Mouse (Mus musculus) frontal cortex, postnatal 14 days (tissue): ENCODE measurements around the gene Syne4.

Source experiments
- DNase-seq, 2 experiments: peaks; one replicate each; pipeline ENCODE4 v3.0.0; 2022; ENCODE audit warnings: low spot score in 2 of 2

The Syne4 gene

DNA sequence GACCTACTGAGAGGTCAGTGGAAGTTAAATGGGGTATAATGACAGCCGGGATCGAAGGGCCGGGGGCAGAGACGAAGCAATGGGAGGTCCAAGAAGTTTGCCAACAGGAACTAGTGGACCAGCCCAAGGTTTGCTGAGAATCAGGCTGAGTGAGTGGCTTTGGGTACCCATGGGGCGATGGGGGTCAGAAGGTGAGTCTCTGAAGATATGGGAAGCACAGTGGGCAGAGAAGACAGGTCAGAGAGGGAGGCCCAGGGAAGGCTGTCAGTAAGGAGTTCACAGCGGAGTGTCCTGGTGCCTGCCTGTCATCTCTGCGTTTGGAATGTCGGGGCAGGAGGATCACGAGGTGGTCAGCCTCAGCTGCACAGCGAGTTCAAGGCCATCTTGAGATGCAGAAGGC lies 13.8 kb downstream of the Syne4 start:
- no peak for DNase-seq

DNA sequence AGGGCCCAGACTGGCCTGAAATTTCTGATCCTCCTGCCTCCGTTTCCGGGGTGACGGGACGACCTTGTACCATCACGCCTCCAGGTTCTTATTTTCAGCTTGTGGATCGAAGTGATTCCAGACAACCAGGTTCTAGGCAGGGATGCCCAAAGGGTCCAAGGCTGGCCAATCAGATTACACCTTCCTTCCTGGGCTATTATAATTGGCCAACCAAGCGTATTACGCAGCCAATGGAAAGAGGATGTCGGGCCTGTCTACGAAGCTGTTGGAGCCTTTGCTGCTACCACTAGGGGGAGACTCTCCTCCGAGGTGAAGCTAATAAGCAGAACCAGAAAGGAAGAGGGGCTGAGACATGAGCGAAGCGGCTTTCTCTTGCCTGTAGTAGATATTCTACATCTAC lies 17.3 kb downstream of the Syne4 start:
- DNase-seq: peak; percentile 88 to 92

DNA sequence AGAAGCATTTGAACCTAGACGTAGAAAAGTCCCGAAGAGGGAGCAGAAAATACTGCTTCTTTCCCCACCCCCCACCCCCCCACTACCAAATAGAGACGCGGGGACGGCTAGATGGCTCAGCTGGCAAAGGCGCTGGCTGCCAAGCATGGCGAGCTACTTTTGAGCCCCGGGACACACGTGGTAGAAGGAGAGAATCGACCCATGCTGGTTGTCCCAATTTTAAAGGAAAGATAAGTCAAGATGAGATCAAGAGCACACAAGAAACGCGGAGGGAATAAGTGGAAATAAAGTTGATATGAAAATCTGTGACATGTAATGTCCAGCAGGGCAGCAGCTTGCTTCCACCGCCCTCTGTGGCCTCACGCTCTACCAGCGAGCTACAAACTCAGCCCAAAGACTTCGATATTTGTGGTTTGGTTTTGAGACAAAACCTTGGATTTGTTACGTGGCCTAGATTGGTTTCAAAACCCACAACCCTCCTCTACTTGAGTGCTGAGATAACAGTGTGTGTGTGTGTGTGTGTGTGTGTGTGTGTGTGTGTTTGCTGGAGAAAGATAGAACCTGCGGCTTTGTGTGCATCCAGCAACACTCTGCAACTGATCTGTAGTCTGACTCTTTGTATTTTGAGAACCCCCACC lies 18.1 kb downstream of the Syne4 start:
- DNase-seq: no peak

DNA sequence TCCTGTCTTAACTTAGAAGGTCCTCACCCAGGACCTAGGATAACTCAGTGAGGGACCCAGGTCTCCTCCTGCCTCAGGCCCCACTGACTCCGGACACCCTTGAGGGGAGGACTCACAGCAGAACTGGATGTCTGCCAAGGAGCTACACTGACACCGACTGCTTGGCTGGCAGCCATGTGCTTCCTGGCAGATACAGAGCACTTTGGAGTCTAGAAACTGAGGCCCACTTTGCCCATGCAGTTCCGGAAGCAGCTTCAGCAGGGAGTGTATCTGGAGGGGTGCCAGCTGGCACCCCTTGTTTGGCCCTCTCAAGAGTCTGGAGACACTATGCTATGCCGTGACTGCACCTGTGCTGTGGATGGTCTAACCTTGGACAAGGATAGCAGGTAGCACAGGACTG lies 18.8 kb downstream of the Syne4 start:
- DNase-seq: peak; percentile 71 to 80

DNA sequence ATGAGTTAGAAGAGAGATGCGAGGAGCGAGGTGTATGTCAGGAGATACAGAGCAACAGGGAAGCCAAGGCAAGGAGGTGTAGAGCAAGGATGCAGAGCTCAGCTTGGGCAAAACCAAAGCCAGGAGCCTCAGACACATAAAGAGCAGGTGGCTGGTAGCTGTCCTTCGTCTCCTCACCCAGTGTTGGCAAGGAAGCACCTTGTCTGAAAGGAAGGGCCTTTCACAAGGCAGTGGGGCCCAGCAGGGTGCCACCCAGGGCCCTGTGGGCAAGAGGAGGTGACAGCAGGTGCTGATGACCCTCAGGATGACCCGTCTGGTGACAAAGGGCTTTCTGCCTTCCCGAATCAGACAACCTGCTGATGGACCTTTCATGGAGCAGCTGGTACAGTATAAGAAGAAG lies 20.0 kb downstream of the Syne4 start:
- DNase-seq: no peak

DNA sequence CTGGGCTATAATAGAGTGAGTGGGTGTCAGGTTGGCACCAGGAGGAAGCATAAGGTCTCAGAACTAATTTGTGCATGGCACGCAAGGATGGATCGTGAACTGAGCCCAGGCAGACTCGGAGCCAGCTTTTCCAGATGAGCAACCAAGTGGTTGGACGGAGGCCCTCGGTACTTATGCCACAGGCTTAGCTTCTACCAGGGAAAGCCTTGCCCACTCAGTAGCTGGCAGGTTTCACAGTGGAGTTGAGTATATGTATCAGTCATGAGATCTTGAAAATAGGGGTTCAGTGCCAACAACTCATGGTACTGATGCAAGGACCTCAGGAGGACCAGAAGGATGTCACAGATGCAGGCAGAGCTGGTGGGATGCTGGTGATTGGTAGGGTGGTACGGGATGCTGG lies 21.1 kb downstream of the Syne4 start:
- no peak for DNase-seq

DNA sequence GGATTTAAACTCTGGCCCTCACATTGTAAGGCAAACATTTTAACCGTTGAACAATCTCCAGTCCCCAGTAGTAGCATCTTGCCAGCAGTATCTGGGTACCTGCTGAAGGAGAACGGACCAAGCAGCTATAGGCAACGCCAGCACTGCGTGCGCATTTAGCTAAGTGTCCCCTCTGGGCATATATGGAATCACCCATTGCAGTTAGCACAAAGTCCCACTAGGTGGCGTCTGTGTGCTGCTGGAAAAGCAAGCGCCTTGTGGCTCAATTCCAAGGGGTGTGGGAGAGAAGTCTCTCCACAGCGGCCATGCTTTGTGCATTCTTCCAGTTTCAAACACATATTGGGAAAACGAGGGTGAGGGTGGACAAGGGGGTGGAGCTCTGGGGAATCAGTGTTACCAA lies 21.8 kb downstream of the Syne4 start:
- DNase-seq: peak; percentile 77 to 90

DNA sequence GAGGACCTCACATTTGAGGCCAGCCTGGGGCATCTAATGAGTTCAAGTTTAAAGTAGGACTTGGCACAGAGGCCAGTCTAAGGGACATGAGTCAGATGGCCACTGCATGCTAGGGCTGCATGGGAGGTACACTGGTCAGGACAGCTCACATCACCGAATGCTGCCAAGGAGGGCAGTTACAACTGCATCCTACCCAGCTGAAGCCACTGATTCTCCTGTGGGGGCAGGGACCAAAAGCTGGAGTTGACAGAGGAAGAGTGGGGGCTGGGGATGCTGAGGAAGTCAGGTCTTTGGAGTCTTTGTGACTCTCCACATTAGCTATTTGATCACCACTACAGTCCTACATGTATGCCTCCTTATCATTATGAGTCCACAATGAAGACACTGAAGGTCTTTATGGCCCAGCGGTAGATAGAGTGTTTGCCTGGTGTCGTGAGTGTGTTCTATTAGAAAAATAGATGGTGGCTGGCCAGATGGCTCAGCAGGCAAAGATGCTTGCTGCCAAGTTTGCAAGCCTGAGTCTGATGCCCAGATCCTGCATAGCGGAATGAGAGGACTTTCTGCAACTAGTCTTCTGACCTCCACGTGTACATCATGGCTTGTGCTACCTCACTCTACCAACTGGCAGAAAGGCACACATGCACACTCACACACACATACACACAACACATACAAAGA lies 25.0 kb downstream of the Syne4 start:
- DNase-seq: no peak

DNA sequence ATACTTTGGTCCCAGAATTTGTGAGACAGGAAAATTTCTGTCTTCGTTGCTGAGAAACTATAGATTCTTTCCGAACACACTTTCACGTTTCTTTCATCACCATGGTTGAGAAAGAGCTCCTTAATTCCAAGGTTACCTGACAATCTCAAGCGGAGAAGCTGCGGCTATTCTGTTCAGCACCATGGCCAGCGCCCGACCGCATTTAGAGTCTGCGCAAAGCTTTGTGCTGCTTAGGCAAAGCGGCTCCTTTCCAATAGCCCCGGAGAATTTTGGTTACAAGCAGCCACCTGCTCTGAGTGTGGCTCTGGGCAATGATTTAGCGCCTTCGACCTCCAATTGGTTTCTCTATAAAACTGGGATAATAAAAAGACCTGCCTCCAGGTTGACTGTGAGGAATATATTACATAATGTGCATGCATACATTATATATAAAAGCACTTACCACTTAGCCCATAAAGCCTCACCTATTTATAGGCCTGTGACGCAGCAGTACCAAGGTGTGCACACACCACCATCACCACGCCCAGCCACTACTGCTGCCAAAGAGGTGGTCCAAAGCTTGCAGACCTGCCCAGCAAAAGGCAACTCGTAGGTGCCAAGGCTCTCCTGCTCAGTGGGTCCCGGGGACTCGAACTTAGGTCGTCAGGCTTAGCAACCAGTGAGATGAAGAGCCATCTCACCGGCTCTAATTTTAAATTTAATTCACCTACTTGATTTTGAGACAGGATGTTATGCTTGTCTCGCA lies 32.2 kb downstream of the Syne4 start:
- no peak for DNase-seq

DNA sequence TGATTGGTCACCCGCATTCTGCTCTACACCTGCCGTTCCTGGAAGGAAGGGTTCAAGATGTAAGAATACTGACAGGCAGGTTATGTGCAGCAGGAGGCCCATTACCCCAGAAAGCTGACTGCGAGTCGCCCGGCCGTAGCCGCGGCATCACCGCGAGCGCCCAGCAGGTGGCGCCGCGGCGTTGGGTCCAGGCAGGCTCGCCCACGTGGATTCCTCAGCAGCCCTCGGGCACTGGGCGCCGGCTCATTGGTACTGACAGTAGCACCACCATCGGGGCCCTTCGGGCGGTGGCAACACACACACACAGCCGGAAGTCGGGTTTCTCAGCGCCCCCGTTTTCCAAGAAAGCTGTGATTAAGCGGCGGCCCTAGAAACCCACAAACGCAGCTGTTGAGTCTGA lies 33.2 kb downstream of the Syne4 start:
- DNase-seq: peak; percentile 65 to 67

DNA sequence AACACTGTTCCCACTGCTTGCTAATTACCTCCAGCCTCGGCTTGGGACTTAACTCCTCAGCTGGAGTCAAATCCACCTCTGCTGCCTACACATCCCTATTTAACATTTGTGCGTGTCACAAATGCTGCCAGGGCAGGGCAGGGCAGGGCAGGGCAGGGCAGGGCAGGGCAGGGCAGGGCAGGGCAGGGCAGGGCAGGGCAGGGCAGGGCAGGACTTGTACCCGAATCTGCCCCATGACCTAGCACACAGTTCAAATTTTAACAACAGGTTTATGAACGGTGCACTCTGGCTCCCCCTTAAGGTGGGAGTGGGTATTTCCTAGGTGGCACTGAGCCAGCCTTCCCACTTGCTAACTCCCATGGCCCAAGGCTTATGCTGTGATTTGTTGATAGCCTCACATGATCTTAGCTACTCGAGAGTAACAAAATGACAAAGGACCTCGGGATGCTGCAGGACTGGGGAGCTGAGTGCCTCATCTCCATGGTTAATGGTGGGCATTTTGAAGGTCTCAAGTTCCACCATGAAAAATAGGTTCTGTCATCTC lies 38.7 kb downstream of the Syne4 start:
- peak in 1 of 2 experiments; percentile 68 for DNase-seq

DNA sequence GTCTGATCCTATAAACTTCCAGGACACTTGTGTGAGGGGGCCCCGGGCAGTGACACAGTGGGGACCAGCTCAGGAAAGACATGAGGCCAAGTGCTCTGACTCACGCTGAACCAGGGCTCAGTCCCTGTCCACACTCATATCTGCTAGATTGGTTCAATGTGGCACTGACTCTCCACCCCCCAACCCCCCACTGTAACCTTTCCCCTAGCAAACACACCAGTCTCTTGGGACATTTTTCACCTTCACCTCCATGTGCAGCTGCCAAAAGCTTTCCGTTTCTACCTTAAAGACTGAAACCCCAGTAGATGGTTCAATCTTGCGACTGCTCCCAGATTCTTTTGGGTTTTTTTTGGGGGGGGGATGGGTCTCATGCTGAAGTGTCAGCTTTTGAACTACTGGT lies 39.5 kb downstream of the Syne4 start:
- DNase-seq: no peak

DNA sequence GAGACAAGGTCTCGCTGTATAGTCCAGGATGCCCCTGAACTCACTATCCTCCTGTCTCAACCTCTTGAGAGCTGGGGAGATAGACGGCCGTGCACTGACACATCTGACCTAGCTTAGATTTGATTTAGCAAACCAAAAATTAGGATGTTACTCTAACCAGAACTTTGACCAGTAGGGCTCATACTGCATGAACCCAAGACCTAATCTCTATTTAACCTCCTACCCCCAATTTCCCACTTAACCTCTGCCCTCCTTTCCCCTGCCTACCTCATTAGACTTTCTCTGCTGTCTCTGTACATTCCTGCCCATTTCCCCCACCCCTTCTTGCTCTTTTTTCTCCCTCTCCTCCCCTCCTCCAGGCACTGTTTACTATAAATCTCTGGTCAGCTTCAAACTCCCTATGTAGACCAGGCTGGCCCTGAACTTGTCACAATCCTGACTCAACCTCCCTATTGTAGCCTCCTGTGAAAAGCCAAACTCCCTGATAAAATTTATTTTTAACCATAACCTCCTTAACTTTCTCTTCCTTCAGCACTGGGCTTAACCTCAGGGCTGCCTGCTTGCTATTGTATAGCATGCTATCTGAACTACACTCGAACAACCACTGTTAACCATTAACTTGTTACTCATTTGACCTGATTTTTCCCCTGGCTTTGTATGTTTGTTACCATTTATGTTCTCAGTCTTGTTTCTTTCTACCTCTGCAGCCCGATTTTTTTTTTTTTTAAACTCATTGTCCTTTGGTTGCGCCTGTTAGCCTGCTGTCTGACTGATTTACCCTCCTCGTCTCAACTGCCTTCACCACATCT lies 44.0 kb downstream of the Syne4 start:
- no peak for DNase-seq

DNA sequence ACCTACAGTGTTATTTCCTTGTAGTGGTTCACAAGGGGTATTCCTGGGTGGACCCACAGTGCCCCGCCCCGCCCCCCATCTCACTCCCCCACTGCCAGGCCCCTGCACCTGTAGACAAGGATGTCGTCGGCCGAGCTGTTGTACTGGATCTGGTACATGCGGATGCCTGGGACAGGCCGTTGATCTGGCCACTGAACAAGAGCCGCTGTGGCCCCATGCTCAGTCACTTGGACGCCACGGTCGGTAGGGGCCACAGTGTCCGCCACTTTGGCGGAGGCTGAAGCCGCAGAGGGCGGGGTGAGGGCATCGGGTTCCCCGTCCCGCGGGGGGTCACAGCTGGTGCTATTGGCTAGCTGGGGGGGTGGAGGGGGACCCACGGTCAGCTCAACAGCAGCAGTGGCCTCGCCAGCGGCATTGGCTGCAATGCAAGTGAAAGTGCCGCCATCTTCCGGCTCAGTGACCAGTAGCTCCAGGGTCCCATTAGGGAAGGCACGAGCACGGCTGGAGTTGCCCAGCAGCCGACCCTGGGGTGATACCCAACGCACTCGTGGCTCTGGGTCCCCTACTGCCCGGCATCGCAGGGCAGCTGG lies 44.8 kb downstream of the Syne4 start:
- no peak for DNase-seq

DNA sequence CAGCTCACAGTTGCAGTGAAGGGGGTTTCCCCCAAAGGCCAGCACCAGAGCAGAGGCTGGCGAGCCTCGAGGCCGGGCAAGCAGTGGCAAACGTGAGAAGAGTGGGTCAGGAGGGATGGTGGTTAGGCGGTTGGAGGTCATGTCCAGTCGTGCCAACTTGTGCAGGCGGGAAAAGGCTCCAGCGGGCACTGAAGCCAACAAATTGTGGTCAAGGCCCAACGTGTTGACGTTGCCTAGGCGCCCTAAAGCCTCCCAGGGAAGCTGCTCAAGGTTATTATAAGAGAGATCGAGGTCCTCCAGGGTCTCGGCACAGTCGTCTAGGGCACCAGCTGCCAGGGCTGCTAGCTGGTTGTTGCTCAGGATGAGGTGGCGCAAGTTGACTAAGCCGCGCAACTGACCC lies 45.4 kb downstream of the Syne4 start:
- no peak for DNase-seq

DNA sequence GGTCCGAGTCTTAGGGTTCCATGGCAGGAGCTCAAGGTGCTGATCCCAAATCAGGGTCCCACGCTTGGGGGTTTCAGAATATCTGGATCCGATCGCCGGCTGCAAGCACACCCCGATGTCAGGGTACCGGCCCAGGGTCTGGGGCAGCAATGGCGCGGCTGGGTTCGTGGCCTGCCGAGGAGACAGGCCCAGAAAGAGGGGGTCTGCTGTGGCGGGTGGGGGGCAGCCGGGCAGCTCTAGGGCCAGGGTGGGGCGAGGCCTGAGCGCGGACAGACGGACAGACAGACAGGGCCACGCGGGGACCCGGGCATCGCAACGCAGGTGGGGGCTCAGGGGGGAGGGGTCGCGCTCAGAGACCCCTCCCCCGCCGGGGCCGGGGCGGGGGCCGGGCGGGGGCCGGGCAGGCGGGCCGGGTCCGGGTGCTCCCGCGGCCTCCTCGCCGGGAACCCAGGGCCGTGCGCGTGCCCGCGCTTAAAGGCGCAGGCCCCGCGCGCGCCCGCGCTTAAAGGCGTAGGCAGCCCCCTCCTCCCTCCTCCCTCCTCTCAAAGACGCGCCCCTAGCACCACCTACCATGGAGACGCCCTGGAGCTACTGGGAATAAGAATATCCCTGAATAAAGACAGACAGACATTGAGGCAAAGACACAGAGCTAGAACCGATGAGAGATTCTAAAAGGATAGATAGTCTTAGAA lies 48.2 kb downstream of the Syne4 start, which contains the start of gene Lrfn3:
Gene Lrfn3 (minus strand): TSS at position 121 of the 692 bp plus-strand sequence.
- DNase-seq: peak in 1 of 2 experiments; percentile 44

DNA sequence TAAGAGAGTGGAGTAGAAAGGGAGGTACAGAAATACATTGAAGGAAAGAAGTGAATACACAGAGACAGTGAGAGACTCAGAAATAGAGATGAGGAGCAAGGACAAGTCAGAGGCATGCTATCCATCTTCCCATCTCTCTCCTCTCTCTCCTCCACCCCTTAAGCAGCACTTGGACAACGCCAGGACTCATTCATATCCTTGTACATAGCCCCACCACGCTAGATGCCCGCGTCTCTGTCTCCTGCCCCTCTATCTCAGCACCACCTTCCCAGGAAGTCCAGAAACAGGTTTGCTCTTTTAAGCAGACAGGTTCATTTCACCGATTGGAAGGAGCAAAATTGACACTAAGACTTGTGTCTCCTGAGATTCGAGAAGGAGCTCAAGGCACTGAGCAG lies 48.7 kb downstream of the Syne4 start:
- no peak for DNase-seq

DNA sequence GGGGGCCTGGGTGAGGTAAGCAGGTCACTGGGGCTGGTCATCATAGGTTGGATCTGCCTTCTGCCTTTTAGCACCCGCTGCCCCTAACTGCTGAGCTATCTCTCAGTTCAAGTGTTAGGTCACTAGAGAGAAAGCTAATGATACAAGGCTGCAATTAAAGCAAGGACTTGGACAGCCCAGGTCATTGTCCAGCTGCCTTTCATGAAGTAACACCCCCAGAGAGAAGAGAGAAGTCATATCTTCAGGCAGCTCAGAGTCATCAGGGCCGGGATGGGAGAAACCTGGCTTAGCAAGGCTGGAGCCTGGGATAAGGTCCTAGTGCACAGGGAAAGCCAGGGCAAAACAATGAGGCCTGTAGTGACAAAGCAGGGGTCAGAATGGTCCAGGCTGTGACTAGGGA lies 52.9 kb downstream of the Syne4 start:
- DNase-seq: no peak
